Mouse (Mus musculus): ENCODE measurements around the gene Klrc2. TPM values are rescaled to one million over a fixed set of nuclear protein-coding genes. Genes with fewer than 3 reads are reported as not detected.

The Klrc2 gene
- polyA plus RNA-seq, 1 experiment, result 0.65 TPM

DNA sequence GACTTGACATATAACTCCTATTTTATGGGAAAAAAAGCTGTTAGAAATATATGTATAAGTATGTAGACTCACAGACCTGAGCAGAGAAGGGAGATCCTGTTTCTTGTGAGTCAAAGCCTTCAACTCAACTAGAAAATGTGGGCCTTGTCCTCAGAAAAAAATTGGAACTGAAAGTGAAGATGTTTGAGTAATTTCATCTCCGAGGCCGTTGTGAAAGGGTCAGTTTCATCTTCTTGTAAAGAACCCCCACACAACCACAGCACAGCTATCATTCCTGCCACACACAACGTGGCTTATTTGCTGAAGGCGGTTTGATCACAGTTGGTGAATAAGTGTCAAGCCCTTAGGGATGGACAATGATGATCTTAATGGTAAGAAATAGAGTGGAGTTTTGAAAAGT, 36.8 kb downstream of the Klrc2 start, which contains the start of gene Klrk1:
Gene Klrk1 (minus strand): TSS at position 130 of the 400 bp plus-strand sequence.
- Histone ChIP-seq H3K36me3 (ENCODE audit: control insufficient read depth, insufficient read depth, low read length) (no peaks in the 10 kb centered on the region), H3K4me3 (ENCODE audit: control insufficient read depth, insufficient read depth, low read length) (no peak within 1 kb of the TSS), H3K27me3 (ENCODE audit: control insufficient read depth, insufficient read depth, low read length) (no peaks in the 10 kb centered on the region), H3K4me1 (replicated peaks; ENCODE audit: control insufficient read depth, insufficient read depth, low read length) (no peaks in the 10 kb centered on the region), H3K27ac (ENCODE audit: control insufficient read depth, insufficient read depth, low read length) (no peak within 1 kb of the TSS)
- TF ChIP-seq CTCF (IDR thresholded peaks at IDR 0.05; ENCODE audit: borderline replicate concordance, control insufficient read depth, extremely low read depth, insufficient read depth, low read length, poor library complexity), result no peak
- TF ChIP-seq POLR2A (IDR thresholded peaks at IDR 0.05; ENCODE audit: control insufficient read depth, extremely low read depth, insufficient read depth, low read length, poor library complexity), result no peak
- DNase-seq, result no peak
- 78% methylated on average over 4 of the region's 4 CpGs for WGBS

DNA sequence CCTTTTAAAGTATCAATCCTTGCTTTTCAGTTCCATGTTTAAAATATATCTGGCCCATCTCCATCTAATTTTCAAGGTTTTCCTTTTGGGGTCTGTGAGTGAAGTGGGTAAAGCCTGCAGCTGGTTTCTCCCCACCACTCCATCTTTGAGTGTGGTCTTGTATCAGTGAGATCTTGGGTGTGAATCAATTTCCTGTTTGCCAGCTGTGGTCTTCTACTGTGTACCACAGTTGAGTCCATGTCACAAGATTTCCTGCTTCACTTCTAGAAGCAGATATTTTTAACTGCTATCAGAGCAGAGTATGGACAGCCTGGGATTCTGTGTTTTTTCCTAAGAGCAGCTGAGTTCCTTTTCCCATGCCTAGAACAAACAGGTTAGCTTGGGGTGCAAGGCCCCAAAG, 52.1 kb downstream of the Klrc2 start:
- Histone ChIP-seq H3K36me3 (ENCODE audit: control insufficient read depth, insufficient read depth, low read length) (no peaks in the 10 kb centered on the region), H3K4me1 (replicated peaks; ENCODE audit: control insufficient read depth, insufficient read depth, low read length) (no peaks in the 10 kb centered on the region), H3K27ac (ENCODE audit: control insufficient read depth, insufficient read depth, low read length) (no peak overlapping the region), H3K27me3 (ENCODE audit: control insufficient read depth, insufficient read depth, low read length) (no peaks in the 10 kb centered on the region), H3K4me3 (ENCODE audit: control insufficient read depth, insufficient read depth, low read length) (no peak overlapping the region)
- DNase-seq, result peak; percentile 14
- TF ChIP-seq CTCF (IDR thresholded peaks at IDR 0.05; ENCODE audit: borderline replicate concordance, control insufficient read depth, extremely low read depth, insufficient read depth, low read length, poor library complexity) (no peak), POLR2A (IDR thresholded peaks at IDR 0.05; ENCODE audit: control insufficient read depth, extremely low read depth, insufficient read depth, low read length, poor library complexity) (no peak)

Other genes starting within 250 kb of the Klrc2 start
- 0.33 and 0.65 TPM in 2 replicates for gene Clec1a, start 208.7 kb downstream of the Klrc2 start, polyA plus RNA-seq (2012; rRNA removed)
- 0.13 and 0.19 TPM in 2 replicates for gene Olr1, start 153.5 kb downstream of the Klrc2 start, polyA plus RNA-seq (2012; rRNA removed)
- 0.18 TPM in 1 of 2 replicates, not detected in the other for gene Tmem52b, start 148.1 kb downstream of the Klrc2 start, polyA plus RNA-seq (2012; rRNA removed)
- gene Gabarapl1, start 127.5 kb downstream of the Klrc2 start, polyA plus RNA-seq (2012; rRNA removed), result 24.6 and 29.8 TPM in 2 replicates
- 0.23 and 0.44 TPM in 2 replicates for gene Klre1, start 82.8 kb downstream of the Klrc2 start, polyA plus RNA-seq (2012; rRNA removed)
- gene Klrd1, start 68.9 kb downstream of the Klrc2 start, polyA plus RNA-seq (2012; rRNA removed), result 0.60 and 1.1 TPM in 2 replicates
- 0.55 and 1.1 TPM in 2 replicates for gene Klrk1, start 36.8 kb downstream of the Klrc2 start, polyA plus RNA-seq (2012; rRNA removed)
- gene Klrc3, start 17.4 kb downstream of the Klrc2 start, polyA plus RNA-seq (2012; rRNA removed), result 0.40 TPM in 1 of 2 replicates, not detected in the other
- gene Klrc1, start 18.3 kb upstream of the Klrc2 start, polyA plus RNA-seq (2012; rRNA removed), result 0.17 and 0.57 TPM in 2 replicates
- not detected in 2 replicates for gene Klri1, start 56.4 kb upstream of the Klrc2 start, polyA plus RNA-seq (2012; rRNA removed)
- gene Klri2, start 79.8 kb upstream of the Klrc2 start, polyA plus RNA-seq (2012; rRNA removed), result 0.03 and 0.05 TPM in 2 replicates
- not detected in 2 replicates for gene Gm156, start 123.6 kb upstream of the Klrc2 start, polyA plus RNA-seq (2012; rRNA removed)
- not detected in 2 replicates for gene Gm17631, start 202.0 kb upstream of the Klrc2 start, polyA plus RNA-seq (2012; rRNA removed)
- gene Klra17, start 216.0 kb upstream of the Klrc2 start, polyA plus RNA-seq (2012; rRNA removed), result 0.30 and 0.32 TPM in 2 replicates